Mouse (Mus musculus): Measurements from ENCODE around the gene Pck2.

- TF ChIP-seq CTCF (IDR thresholded peaks at IDR 0.05; ENCODE audit: low read depth) (no peak), EP300 (optimal IDR thresholded peaks at IDR 0.05) (no peak)
These were observed 23.2 kb downstream of the Pck2 start for GRCm38 (mm10) chr14:55563249-55563648.
